Mouse (Mus musculus) MEL (cell line): ENCODE data around the gene Stim1. TPM values are rescaled to one million over a fixed set of nuclear protein-coding genes. Genes with fewer than 3 reads are reported as not detected.

ENCODE experiments used
- DNase-seq: peaks from one replicate; pipeline ENCODE4 v3.0.0; 2011; ENCODE audit warnings: low read depth, low spot score
- H3K27ac ChIP-seq: 2 replicates; pipeline ENCODE4 v1.5.1; 2012; ENCODE audit warnings: low read depth, mild to moderate bottlenecking, control low read depth, low read length, moderate library complexity; ENCODE audit not compliant: control insufficient read depth
- H3K27me3 ChIP-seq, 2 experiments: fragments of 150-350 bp in 1 of 2; sonication (generic) in 1 of 2; 2 replicates each; pipeline ENCODE4 v1.6.1; 2012; ENCODE audit warnings: low read length in 2 of 2, mild to moderate bottlenecking in 2 of 2, improper control_type of control experiment in 1 of 2, moderate library complexity in 1 of 2; ENCODE audit not compliant: insufficient read depth in 2 of 2, control insufficient read depth in 1 of 2
- H3K36me3 ChIP-seq, 2 experiments: 2 replicates each; pipeline ENCODE4 v1.6.1; 2012 to 2014; ENCODE audit warnings: low read length in 2 of 2, improper control_type of control experiment in 1 of 2, inconsistent platforms in 1 of 2, mild to moderate bottlenecking in 1 of 2; ENCODE audit not compliant: insufficient read depth in 2 of 2, control insufficient read depth in 1 of 2
- H3K4me1 ChIP-seq, 2 experiments: fragments of 150-350 bp in 1 of 2; sonication (generic) in 1 of 2; 2 replicates each; pipeline ENCODE4 v1.6.1; 2012; ENCODE audit warnings: low read length in 2 of 2, improper control_type of control experiment in 1 of 2, mild to moderate bottlenecking in 1 of 2; ENCODE audit not compliant: insufficient read depth in 2 of 2, control insufficient read depth in 1 of 2
- H3K4me3 ChIP-seq, 2 experiments: fragments of 150-350 bp in 1 of 2; sonication (generic) in 1 of 2; 2 replicates each; pipeline ENCODE4 v1.5.1; 2012; ENCODE audit warnings: low read depth in 2 of 2, low read length in 2 of 2, mild to moderate bottlenecking in 2 of 2, moderate library complexity in 2 of 2, control low read depth in 1 of 2, improper control_type of control experiment in 1 of 2; ENCODE audit not compliant: control insufficient read depth in 1 of 2, insufficient read depth in 1 of 2
- H3K79me2 ChIP-seq: 2 replicates; pipeline ENCODE4 v1.6.1; 2012; ENCODE audit warnings: mild to moderate bottlenecking, low read length, moderate library complexity; ENCODE audit not compliant: control insufficient read depth, poor library complexity, insufficient read depth
- H3K9ac ChIP-seq: 2 replicates; pipeline ENCODE4 v1.6.1; 2012; ENCODE audit warnings: low read depth, mild to moderate bottlenecking, control low read depth, low read length, moderate library complexity; ENCODE audit not compliant: control insufficient read depth, poor library complexity, severe bottlenecking
- H3K9me3 ChIP-seq: fragments of 150-350 bp; sonication (generic); replicated peaks from 2 replicates; pipeline ENCODE4 v1.6.1; 2012; ENCODE audit warnings: mild to moderate bottlenecking, low read length, improper control_type of control experiment, moderate library complexity; ENCODE audit not compliant: insufficient read depth
- BHLHE40 ChIP-seq: IDR thresholded peaks from 2 replicates; pipeline ENCODE4 v1.6.1; 2012; ENCODE audit warnings: low read depth, mild to moderate bottlenecking, inconsistent platforms, low read length, improper control_type of control experiment, borderline replicate concordance
- CHD1 ChIP-seq: IDR thresholded peaks from 2 replicates; pipeline ENCODE4 v1.6.1; 2012; ENCODE audit warnings: low read depth, mild to moderate bottlenecking, inconsistent platforms, low read length, improper control_type of control experiment
- CHD2 ChIP-seq: IDR thresholded peaks from 2 replicates; pipeline ENCODE4 v1.6.1; 2011; ENCODE audit warnings: low read length, improper control_type of control experiment
- CTCF ChIP-seq, 3 experiments: IDR thresholded peaks in 2 of 3; conservative IDR thresholded peaks in 1 of 3; 2 replicates each; pipeline ENCODE4 v1.5.1; 2011 to 2012; ENCODE audit warnings: low read length in 3 of 3, low read depth in 2 of 3, mild to moderate bottlenecking in 2 of 3, improper control_type of control experiment in 1 of 3, inconsistent platforms in 1 of 3, mixed read lengths in 1 of 3, moderate library complexity in 1 of 3; ENCODE audit not compliant: control insufficient read depth in 1 of 3, insufficient read depth in 1 of 3, poor library complexity in 1 of 3, severe bottlenecking in 1 of 3
- E2F4 ChIP-seq: IDR thresholded peaks from 2 replicates; pipeline ENCODE4 v1.6.1; 2011; ENCODE audit warnings: low read depth, low read length, improper control_type of control experiment, borderline replicate concordance
- ELF1 ChIP-seq: IDR thresholded peaks from 2 replicates; pipeline ENCODE4 v1.6.1; 2014; ENCODE audit warnings: low read depth, mild to moderate bottlenecking, inconsistent platforms, low read length, improper control_type of control experiment, moderate library complexity
- EP300 ChIP-seq, 2 experiments: IDR thresholded peaks; 2 replicates each; pipeline ENCODE4 v1.6.1; 2011; ENCODE audit warnings: improper control_type of control experiment in 2 of 2, low read length in 2 of 2, low read depth in 1 of 2, mild to moderate bottlenecking in 1 of 2
- GABPA ChIP-seq: IDR thresholded peaks from 2 replicates; pipeline ENCODE4 v1.6.1; 2012; ENCODE audit warnings: low read depth, mild to moderate bottlenecking, inconsistent platforms, low read length, improper control_type of control experiment, moderate library complexity
- GATA1 ChIP-seq: IDR thresholded peaks from 2 replicates; pipeline ENCODE4 v1.6.1; 2011; ENCODE audit warnings: low read depth, low read length, improper control_type of control experiment
- HCFC1 ChIP-seq: IDR thresholded peaks from 2 replicates; pipeline ENCODE4 v1.6.1; 2012; ENCODE audit warnings: low read depth, mild to moderate bottlenecking, inconsistent platforms, low read length, improper control_type of control experiment, moderate library complexity
- JUND ChIP-seq: IDR thresholded peaks from 2 replicates; pipeline ENCODE4 v1.6.1; 2011; ENCODE audit warnings: low read depth, mild to moderate bottlenecking, improper control_type of control experiment, low read length
- MAFK ChIP-seq: IDR thresholded peaks from 2 replicates; pipeline ENCODE4 v1.6.1; 2011; ENCODE audit warnings: low read depth, mild to moderate bottlenecking, low read length, improper control_type of control experiment, borderline replicate concordance
- MAX ChIP-seq: IDR thresholded peaks from 2 replicates; pipeline ENCODE4 v1.6.1; 2011; ENCODE audit warnings: low read length, improper control_type of control experiment
- MAZ ChIP-seq: IDR thresholded peaks from 2 replicates; pipeline ENCODE4 v1.6.1; 2012; ENCODE audit warnings: low read depth, mild to moderate bottlenecking, inconsistent platforms, low read length, improper control_type of control experiment
- MEF2A ChIP-seq: IDR thresholded peaks from 2 replicates; pipeline ENCODE4 v1.6.1; 2014; ENCODE audit warnings: low read depth, mild to moderate bottlenecking, inconsistent platforms, low read length, improper control_type of control experiment; ENCODE audit not compliant: poor library complexity, insufficient replicate concordance, severe bottlenecking; ENCODE audit errors: extremely low read depth
- MXI1 ChIP-seq: IDR thresholded peaks from 2 replicates; pipeline ENCODE4 v1.6.1; 2011; ENCODE audit warnings: mild to moderate bottlenecking, low read depth, low read length, improper control_type of control experiment
- MYB ChIP-seq: IDR thresholded peaks from 2 replicates; pipeline ENCODE4 v1.6.1; 2011; ENCODE audit warnings: mild to moderate bottlenecking, low read depth, low read length, improper control_type of control experiment
- MYC ChIP-seq: IDR thresholded peaks from 2 replicates; pipeline ENCODE4 v1.6.1; 2011; ENCODE audit warnings: low read depth, mild to moderate bottlenecking, low read length, improper control_type of control experiment, moderate library complexity
- NELFE ChIP-seq: IDR thresholded peaks from 2 replicates; pipeline ENCODE4 v1.6.1; 2011; ENCODE audit warnings: low read depth, low read length, improper control_type of control experiment
- NRF1 ChIP-seq: IDR thresholded peaks from 2 replicates; pipeline ENCODE4 v1.6.1; 2014; ENCODE audit warnings: low read depth, mild to moderate bottlenecking, inconsistent platforms, low read length, improper control_type of control experiment, moderate library complexity; ENCODE audit not compliant: poor library complexity, insufficient read depth, severe bottlenecking
- POLR2AphosphoS2 ChIP-seq: IDR thresholded peaks from 2 replicates; pipeline ENCODE4 v1.6.1; 2011; ENCODE audit warnings: low read length, improper control_type of control experiment
- POLR2AphosphoS5 ChIP-seq: IDR thresholded peaks from 2 replicates; pipeline ENCODE4 v1.6.1; 2012; ENCODE audit warnings: low read depth, borderline replicate concordance, mild to moderate bottlenecking, inconsistent platforms, low read length, moderate library complexity, mixed read lengths
- RAD21 ChIP-seq: IDR thresholded peaks from 2 replicates; pipeline ENCODE4 v1.6.1; 2011; ENCODE audit warnings: mild to moderate bottlenecking, low read depth, low read length, improper control_type of control experiment
- RCOR1 ChIP-seq: IDR thresholded peaks from 2 replicates; pipeline ENCODE4 v1.6.1; 2012; ENCODE audit warnings: low read depth, mild to moderate bottlenecking, inconsistent platforms, low read length, improper control_type of control experiment
- SIN3A ChIP-seq: IDR thresholded peaks from 2 replicates; pipeline ENCODE4 v1.6.1; 2012; ENCODE audit warnings: low read length, improper control_type of control experiment, inconsistent platforms
- SMC3 ChIP-seq: IDR thresholded peaks from 2 replicates; pipeline ENCODE4 v1.6.1; 2011; ENCODE audit warnings: low read depth, low read length, improper control_type of control experiment
- TBP ChIP-seq: IDR thresholded peaks from 2 replicates; pipeline ENCODE4 v1.8.0; 2011; ENCODE audit warnings: low read depth, low read length, improper control_type of control experiment
- TCF12 ChIP-seq: IDR thresholded peaks from 2 replicates; pipeline ENCODE4 v1.6.1; 2014; ENCODE audit warnings: low read depth, mild to moderate bottlenecking, inconsistent platforms, low read length, improper control_type of control experiment, moderate library complexity
- UBTF ChIP-seq: IDR thresholded peaks from 2 replicates; pipeline ENCODE4 v1.6.1; 2012; ENCODE audit warnings: low read depth, mild to moderate bottlenecking, inconsistent platforms, low read length, improper control_type of control experiment, moderate library complexity, borderline replicate concordance; ENCODE audit not compliant: insufficient read depth
- USF1 ChIP-seq: IDR thresholded peaks from 2 replicates; pipeline ENCODE4 v1.6.1; 2014; ENCODE audit warnings: low read depth, mild to moderate bottlenecking, inconsistent platforms, low read length, improper control_type of control experiment, moderate library complexity
- USF2 ChIP-seq, 2 experiments: IDR thresholded peaks; 2 replicates each; pipeline ENCODE4 v1.6.1; 2011 to 2012; ENCODE audit warnings: improper control_type of control experiment in 2 of 2, low read length in 2 of 2, borderline replicate concordance in 1 of 2, inconsistent platforms in 1 of 2, low read depth in 1 of 2, mild to moderate bottlenecking in 1 of 2; ENCODE audit not compliant: insufficient read depth in 1 of 2
- ZKSCAN1 ChIP-seq: IDR thresholded peaks from 2 replicates; pipeline ENCODE4 v1.6.1; 2012; ENCODE audit warnings: low read depth, mild to moderate bottlenecking, inconsistent platforms, low read length, improper control_type of control experiment, moderate library complexity
- ZMIZ1 ChIP-seq: IDR thresholded peaks from 2 replicates; pipeline ENCODE4 v1.6.1; 2012; ENCODE audit warnings: low read depth, mild to moderate bottlenecking, inconsistent platforms, low read length, improper control_type of control experiment, moderate library complexity
- ZNF384 ChIP-seq: IDR thresholded peaks from 2 replicates; pipeline ENCODE4 v1.6.1; 2012; ENCODE audit warnings: low read depth, mild to moderate bottlenecking, inconsistent platforms, low read length, improper control_type of control experiment
- polyA plus RNA-seq, 2 experiments: library from polyadenylated mRNA; stranded (reverse) in 1 of 2; unstranded in 1 of 2; fragments of >175 nt in 1 of 2; fragments of >200 nt in 1 of 2; gene quantifications; 2 replicates each; pipeline versions ENCODE4 v1.2.1 to v1.2.4; 2012; ENCODE audit warnings: low replicate concordance in 2 of 2, low read depth in 1 of 2; ENCODE audit not compliant: insufficient read length in 2 of 2, insufficient read depth in 1 of 2, missing spikeins in 1 of 2
- total RNA-seq: library from RNA; depleted of rRNA; stranded (reverse); fragments of 300-350 nt; gene quantifications from 2 replicates; pipeline ENCODE4 v1.2.3, GENCODE M21; 2012; rRNA removed

Gene Stim1
- total RNA-seq (26.1 and 28.2 TPM in 2 replicates), polyA plus RNA-seq (10 to 100 TPM in 1 of 2 experiments, not detected in 1; 65.0 TPM)

- Histone ChIP-seq H3K27me3 (no peaks in the 10 kb centered on the region), H3K4me1 (peaks cover 6 to 32% of the 10 kb centered on the region in 2 experiments), H3K4me3 (peak within 1 kb of the TSS; percentile 84 to 99), H3K9ac (peak within 1 kb of the TSS; percentile 97), H3K36me3 (peaks cover 0 to 39% of the 10 kb centered on the region in 2 experiments; a peak in 3 of 4 replicates), H3K27ac (peak within 1 kb of the TSS; percentile 95), H3K79me2 (peaks cover 48% of the 10 kb centered on the region), H3K9me3 (no peaks in the 10 kb centered on the region)
- peak; percentile 86 for DNase-seq
- TF ChIP-seq E2F4 = no peak
- no peak for TF ChIP-seq USF2 (IDR thresholded peaks at IDR 0.05; ENCODE audit: borderline replicate concordance in 1 of 2, insufficient read depth in 1 of 2, low read depth in 1 of 2, low read length in 2 of 2)
- TF ChIP-seq NELFE = no peak; the same call in 1 of the 2 replicates
- TF ChIP-seq MXI1 = 0 out of 2 replicates have a peak, but pooled peaks have one; percentile 41
- TF ChIP-seq USF1 = peak; percentile 46; the same call in 1 of the 2 replicates
- TF ChIP-seq MAX = peak; percentile 19; the same call in 1 of the 2 replicates
- no peak for TF ChIP-seq RCOR1
- no peak; the same call in 1 of the 2 replicates for TF ChIP-seq UBTF
- TF ChIP-seq SIN3A = peak; percentile 43; the same call in 1 of the 2 replicates
- TF ChIP-seq RAD21 = no peak
- no peak for TF ChIP-seq GABPA
- TF ChIP-seq SMC3 = no peak
- no peak for TF ChIP-seq NRF1
- no peak for TF ChIP-seq CHD1
- TF ChIP-seq CHD2 = no peak
- TF ChIP-seq HCFC1 = no peak
- 0 out of 2 replicates have a peak, but pooled peaks have one; percentile 15 for TF ChIP-seq MYC
- TF ChIP-seq GATA1 = no peak
- peak; percentile 17; the same call in 1 of the 2 replicates for TF ChIP-seq TCF12
- TF ChIP-seq POLR2AphosphoS2 = no peak; the same call in 1 of the 2 replicates
- TF ChIP-seq ZMIZ1 = peak; percentile 26; the same call in 1 of the 2 replicates
- 0 out of 4 replicates have a peak, but pooled peaks of 1 of the 2 experiments have one; percentile 2 for TF ChIP-seq EP300 (IDR thresholded peaks at IDR 0.05; ENCODE audit: low read depth in 1 of 2, low read length in 2 of 2)
- TF ChIP-seq JUND = no peak
- no peak for TF ChIP-seq ZNF384
- no peak for TF ChIP-seq MAFK
- no peak for TF ChIP-seq MEF2A
- peak; percentile 62; the same call in 1 of the 2 replicates for TF ChIP-seq MAZ
- TF ChIP-seq MYB = no peak
- no peak for TF ChIP-seq ZKSCAN1
- TF ChIP-seq POLR2AphosphoS5 = no peak
- no peak for TF ChIP-seq TBP
- no peak for TF ChIP-seq BHLHE40
- no peak for TF ChIP-seq CTCF (IDR thresholded peaks at IDR 0.05 in 2 of 3, conservative IDR thresholded peaks at IDR 0.05 in 1 of 3; ENCODE audit: control insufficient read depth in 1 of 3, insufficient read depth in 1 of 3, low read depth in 2 of 3, low read length in 3 of 3, poor library complexity in 1 of 3, severe bottlenecking in 1 of 3)
- no peak for TF ChIP-seq ELF1
Observed at GRCm38 (mm10) chr7:102267601-102268394, at the start of gene Stim1. Gene Stim1 (plus strand): TSS chr7:102267806.
